Mouse (Mus musculus): ENCODE measurements around the gene Stx6.

- TF ChIP-seq CTCF (conservative IDR thresholded peaks at IDR 0.05; ENCODE audit: insufficient read depth, insufficient read length, low read depth, low read length), result no peak
- no peak for TF ChIP-seq POLR2A (IDR thresholded peaks at IDR 0.05; ENCODE audit: low read depth, low read length)
Measured at GRCm38 (mm10) chr1:155239169-155239568, 80.7 kb downstream of the Stx6 start.
